Mouse (Mus musculus) heart, postnatal 0 days (tissue): Measurements from ENCODE around the gene Olfr545. TPM values are rescaled to one million over a fixed set of nuclear protein-coding genes. Genes with fewer than 3 reads are reported as not detected.
A peak's percentile ranks its signal among the peaks of the same experiment; 100 is the strongest.

Experiments
- ATAC-seq: fragments of 200-750 bp; cut with Nextera tagmentation; 2 replicates; pipeline ENCODE4 v1.8.0; 2017; ENCODE audit warnings: low read depth, moderate number of reproducible peaks, moderate library complexity; ENCODE audit not compliant: insufficient read depth
- DNase-seq: peaks from one replicate; pipeline ENCODE4 v3.0.0-alpha.2; 2016; ENCODE audit warnings: low spot score
- H3K27ac ChIP-seq: fragments of 300-500 bp; sonication (generic); 2 replicates; pipeline ENCODE4 v1.5.1; 2014; ENCODE audit warnings: low read depth, mild to moderate bottlenecking
- H3K27me3 ChIP-seq: fragments of 300-500 bp; sonication (generic); 2 replicates; pipeline ENCODE4 v1.6.1; 2014; ENCODE audit warnings: low read length, mixed read lengths; ENCODE audit not compliant: control insufficient read depth, insufficient read depth
- H3K36me3 ChIP-seq: fragments of 300-500 bp; sonication (generic); replicated peaks from 2 replicates; pipeline ENCODE4 v1.6.1; 2014; ENCODE audit warnings: low read length, mixed read lengths; ENCODE audit not compliant: control insufficient read depth, insufficient read depth
- H3K4me1 ChIP-seq: fragments of 300-500 bp; sonication (generic); 2 replicates; pipeline ENCODE4 v1.6.1; 2014; ENCODE audit warnings: antibody characterized with exemption; ENCODE audit not compliant: control insufficient read depth, insufficient read depth
- H3K4me2 ChIP-seq: fragments of 300-500 bp; sonication (generic); 2 replicates; pipeline ENCODE4 v1.6.1; 2014; ENCODE audit warnings: low read depth, mild to moderate bottlenecking, low read length, moderate library complexity
- H3K4me3 ChIP-seq: fragments of 300-500 bp; sonication (generic); 2 replicates; pipeline ENCODE4 v1.5.1; 2014; ENCODE audit warnings: low read depth, low read length
- H3K9ac ChIP-seq: fragments of 300-500 bp; sonication (generic); replicated peaks from 2 replicates; pipeline ENCODE4 v1.6.1; 2014; ENCODE audit warnings: low read depth, low read length, mixed read lengths
- H3K9me3 ChIP-seq: fragments of 300-500 bp; sonication (generic); replicated peaks from 2 replicates; pipeline ENCODE4 v1.6.1; 2016; ENCODE audit warnings: low read length; ENCODE audit not compliant: control insufficient read depth
- CTCF ChIP-seq: IDR thresholded peaks from 2 replicates; pipeline ENCODE4 v1.5.1; 2016; ENCODE audit warnings: antibody characterized with exemption, control low read depth, low read depth
- EP300 ChIP-seq: IDR thresholded peaks from 2 replicates; pipeline ENCODE4 v1.6.1; 2016; ENCODE audit warnings: antibody characterized with exemption, low read depth
- WGBS: fragments of 180-500 bp; shearing (Covaris S2); extraction: QIAGEN DNeasy Blood & Tissue Kit; methylation state at CpG from one replicate; pipeline ENCODE4 v1.1.7; 2014; 5-methylcytosine and 5-hydroxymethylcytosine counted together
- polyA plus RNA-seq: library from polyadenylated mRNA; unstranded; fragments of >200 nt; fragmentation: Nextera tagmentation; extraction: Ambion mirVana; gene quantifications from 2 replicates; pipeline ENCODE4 v1.2.1, GENCODE M21; 2015
- total RNA-seq: library from RNA; depleted of rRNA; stranded (reverse); fragments of >200 nt; gene quantifications from 2 replicates; pipeline ENCODE4 v1.2.3, GENCODE M21; 2014; ENCODE audit warnings: low replicate concordance

Olfr545 gene
- total and polyA plus RNA-seq, 2 experiments from 2014 or later = not detected

DNA sequence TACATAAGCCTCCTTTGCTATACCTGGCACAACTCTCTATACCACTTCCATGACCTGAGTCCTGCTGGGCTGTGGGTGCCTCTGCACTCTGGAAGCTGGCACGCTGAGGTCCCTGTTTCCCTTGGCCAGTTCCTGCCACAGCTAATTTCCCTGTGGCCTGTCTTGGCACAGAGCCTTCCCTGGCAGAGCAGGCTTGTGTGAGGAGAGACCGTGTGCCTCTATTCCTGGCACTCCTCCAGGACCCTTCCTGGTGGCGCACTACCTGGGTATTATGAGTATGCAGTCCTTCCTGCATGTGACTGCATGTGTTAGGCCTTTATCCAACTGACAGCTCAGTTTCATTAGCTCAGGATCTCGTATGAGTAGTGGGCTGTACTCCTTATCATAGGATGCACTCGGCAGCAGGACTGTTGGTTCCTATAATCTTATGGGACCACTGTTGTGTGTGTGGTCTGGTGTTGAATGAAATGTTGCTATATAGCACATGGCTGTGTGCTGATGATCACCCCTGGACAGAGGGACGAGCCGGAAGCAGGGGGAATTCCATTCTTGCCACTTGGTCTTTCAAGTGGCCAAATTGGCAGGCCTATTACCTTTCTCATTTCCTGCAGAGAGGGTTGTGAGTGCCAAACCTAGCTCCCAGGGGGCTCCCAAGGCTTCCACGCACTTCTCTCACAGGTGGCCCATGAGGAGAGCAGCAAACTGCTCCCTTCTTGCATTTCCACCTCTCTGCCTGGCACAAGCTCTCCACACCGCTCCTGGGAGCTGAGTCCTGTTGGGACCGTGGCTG is 17.1 kb upstream of the Olfr545 start:
- H3K4me2 ChIP-seq = no peak overlapping the region
- no peak overlapping the region for H3K27ac ChIP-seq
- H3K36me3 ChIP-seq = no peaks in the 10 kb centered on the region
- H3K4me3 ChIP-seq = no peak overlapping the region
- DNase-seq (peak; percentile 18), ATAC-seq (peak; percentile 31; the same call in 1 of the 2 replicates)
- no peaks in the 10 kb centered on the region for H3K9me3 ChIP-seq
- H3K9ac ChIP-seq = no peak overlapping the region
- whole genome bisulfite sequencing = 33% methylated on average over 10 of the region's 10 CpGs
- TF ChIP-seq EP300 = no peak
- no peak for TF ChIP-seq CTCF
- H3K27me3 ChIP-seq = peaks cover 17% of the 10 kb centered on the region
- H3K4me1 ChIP-seq = no peaks in the 10 kb centered on the region

GRCm38 (mm10) chr7:102514144-102514543 is 14.8 kb upstream of the Olfr545 start:
- Histone ChIP-seq H3K9me3 (no peaks in the 10 kb centered on the region), H3K4me2 (no peak overlapping the region), H3K4me3 (no peak overlapping the region), H3K4me1 (no peaks in the 10 kb centered on the region), H3K27me3 (peaks cover 17% of the 10 kb centered on the region), H3K36me3 (no peaks in the 10 kb centered on the region), H3K27ac (no peak overlapping the region), H3K9ac (no peak overlapping the region)
- WGBS = 51% methylated on average over 4 of the region's 4 CpGs
- TF ChIP-seq CTCF (no peak), EP300 (no peak)
- no peak for ATAC-seq
- no peak for DNase-seq

DNA sequence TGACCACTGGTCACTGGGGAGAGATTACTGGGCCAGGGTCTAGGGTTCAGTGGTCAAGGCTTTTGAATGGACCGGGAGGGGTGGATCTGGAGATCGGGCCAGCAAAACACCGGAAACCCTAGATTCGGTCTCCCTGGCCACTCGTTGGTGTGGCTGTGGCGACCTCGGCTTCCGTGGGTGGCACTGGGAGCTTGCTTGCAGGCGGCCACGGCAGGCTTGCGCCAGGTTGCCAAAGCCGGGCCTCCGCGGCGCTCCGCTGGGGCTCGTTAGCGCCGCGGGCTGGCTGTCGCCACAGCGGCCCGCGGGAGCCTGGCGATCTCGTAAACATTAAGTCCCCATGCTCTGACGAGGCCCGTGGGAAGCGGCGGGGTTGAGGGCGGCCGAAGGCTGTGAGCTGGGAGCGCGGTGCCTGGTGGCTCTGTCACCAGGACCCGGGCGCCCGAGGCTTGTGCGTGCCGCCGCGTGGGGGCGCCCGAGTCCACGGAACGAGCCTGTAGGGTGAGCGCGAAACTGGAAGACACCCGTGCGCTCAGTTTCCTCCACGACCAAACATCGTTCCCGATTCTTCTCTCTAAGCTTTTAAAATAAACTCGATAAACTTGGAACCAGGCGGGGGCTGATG is 13.6 kb upstream of the Olfr545 start:
- no peak overlapping the region for H3K27ac ChIP-seq
- WGBS = 1% methylated on average over 54 of the region's 54 CpGs
- ATAC-seq (peak; percentile 89), DNase-seq (peak; percentile 69)
- TF ChIP-seq EP300 = no peak
- TF ChIP-seq CTCF = peak; percentile 83
- H3K4me3 ChIP-seq = peak overlapping the region; percentile 50
- H3K36me3 ChIP-seq = no peaks in the 10 kb centered on the region
- H3K4me1 ChIP-seq = no peaks in the 10 kb centered on the region
- no peaks in the 10 kb centered on the region for H3K9me3 ChIP-seq
- peaks cover 17% of the 10 kb centered on the region for H3K27me3 ChIP-seq
- H3K4me2 ChIP-seq = peak overlapping the region; percentile 96
- H3K9ac ChIP-seq = peak overlapping the region; percentile 57

DNA sequence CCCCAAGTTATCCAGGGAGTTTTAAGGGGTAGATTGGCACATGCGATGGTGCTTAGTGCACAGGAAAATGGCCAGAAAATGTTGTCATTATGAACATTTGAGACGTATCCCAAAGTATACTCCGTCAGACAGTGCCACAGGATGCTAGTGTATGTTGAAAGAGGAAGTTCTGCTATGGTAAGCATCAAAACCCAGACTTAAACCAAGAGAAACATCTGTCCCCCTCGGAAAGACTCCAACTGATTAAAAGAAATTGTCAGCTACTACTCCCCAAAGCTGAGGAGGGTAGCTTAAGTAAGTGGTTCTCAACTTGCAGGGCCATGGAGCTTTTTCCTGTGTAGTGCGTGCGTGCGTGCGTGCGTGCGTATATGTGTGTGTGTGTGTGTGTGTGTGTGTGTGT is 12.6 kb upstream of the Olfr545 start:
- Histone ChIP-seq H3K4me3 (no peak overlapping the region), H3K27me3 (peaks cover 17% of the 10 kb centered on the region), H3K4me2 (no peak overlapping the region), H3K27ac (no peak overlapping the region), H3K36me3 (no peaks in the 10 kb centered on the region), H3K4me1 (no peaks in the 10 kb centered on the region), H3K9ac (no peak overlapping the region), H3K9me3 (no peaks in the 10 kb centered on the region)
- WGBS = 86% methylated on average over 10 of the region's 10 CpGs
- TF ChIP-seq CTCF (no peak), EP300 (no peak)
- ATAC-seq (no peak), DNase-seq (no peak)

DNA sequence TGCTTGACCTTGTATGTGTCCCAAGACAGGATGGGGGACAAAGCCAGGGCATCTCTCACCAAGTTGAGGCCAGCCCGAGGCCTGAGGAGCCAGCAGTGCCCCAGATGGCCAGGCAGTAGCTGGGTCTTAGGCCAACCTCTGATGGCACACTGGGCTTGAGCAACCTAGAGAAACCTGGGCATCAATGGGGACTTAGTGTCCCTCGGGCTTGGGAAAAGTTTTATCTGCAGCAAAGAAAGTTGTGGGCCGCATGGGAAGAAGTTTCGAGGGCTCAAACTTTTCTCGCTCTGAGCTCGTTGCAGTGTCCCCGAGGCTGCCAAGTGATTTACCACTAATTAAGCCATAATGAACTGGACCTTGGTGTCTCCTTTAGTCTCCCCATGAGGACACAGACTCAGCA is 10.4 kb upstream of the Olfr545 start:
- Histone ChIP-seq H3K27ac (no peak overlapping the region), H3K27me3 (peaks cover 11% of the 10 kb centered on the region; the same call in 1 of the 2 replicates), H3K4me1 (no peaks in the 10 kb centered on the region), H3K36me3 (no peaks in the 10 kb centered on the region), H3K9me3 (no peaks in the 10 kb centered on the region), H3K4me3 (no peak overlapping the region), H3K9ac (no peak overlapping the region), H3K4me2 (no peak overlapping the region)
- TF ChIP-seq CTCF = no peak
- TF ChIP-seq EP300 = no peak
- 81% methylated on average over 7 of the region's 7 CpGs for WGBS
- no peak for ATAC-seq
- DNase-seq = no peak
